Mouse (Mus musculus) activated CD4-positive, CD25-positive, alpha-beta regulatory T cell, adult 9 weeks (primary cell): Measurements from ENCODE around the gene Lce1h. TPM values are rescaled to one million over a fixed set of nuclear protein-coding genes. Genes with fewer than 3 reads are reported as not detected.

ENCODE experiments used
- polyA plus RNA-seq: library from polyadenylated mRNA; unstranded; fragments of 100-300 nt; shearing (Covaris generic); gene quantifications from one replicate; pipeline ENCODE4 v1.2.1, GENCODE M21; 2017

The Lce1h gene
- polyA plus RNA-seq, result not detected

GRCm38 (mm10) chr3:92764965-92765364 lies at the start of gene Lce1h:
TSS of gene Lce1h (minus strand) at chr3:92765065.

GRCm38 (mm10) chr3:92807791-92808190 lies 42.9 kb upstream of the Lce1h start, which contains the start of gene Lce1k:
TSS of gene Lce1k (minus strand) at chr3:92807891.

GRCm38 (mm10) chr3:92790414-92790813 lies 25.5 kb upstream of the Lce1h start, which contains the start of gene Lce1j:
TSS of gene Lce1j (minus strand) at chr3:92790514.

GRCm38 (mm10) chr3:92778799-92779198 lies 13.9 kb upstream of the Lce1h start, which contains the start of gene Lce1i:
TSS of gene Lce1i (minus strand) at chr3:92778899.

GRCm38 (mm10) chr3:92752238-92752637 lies 12.6 kb downstream of the Lce1h start, which contains the start of gene Lce1g:
TSS of gene Lce1g (minus strand) at chr3:92752338.

GRCm38 (mm10) chr3:92738996-92739395 lies 25.9 kb downstream of the Lce1h start, which contains the start of gene Gm38119:
TSS of gene Gm38119 (minus strand) at chr3:92739096.

GRCm38 (mm10) chr3:92720250-92720649 lies 44.6 kb downstream of the Lce1h start, which contains the start of gene Lce1f:
TSS of gene Lce1f (minus strand) at chr3:92720350.

Other genes with a start within 250 kb of the Lce1h start
- not detected for gene 2310046K23Rik, start 230.6 kb downstream of the Lce1h start, polyA plus RNA-seq
- not detected for gene Ivl, start 191.3 kb downstream of the Lce1h start, polyA plus RNA-seq
- not detected for gene Smcp, start 176.1 kb downstream of the Lce1h start, polyA plus RNA-seq
- not detected for gene 2210017I01Rik, start 157.6 kb downstream of the Lce1h start, polyA plus RNA-seq
- not detected for gene Lce6a, start 143.4 kb downstream of the Lce1h start, polyA plus RNA-seq
- gene Lce1a1, start 116.8 kb downstream of the Lce1h start, polyA plus RNA-seq, result not detected
- gene Lce1b, start 108.1 kb downstream of the Lce1h start, polyA plus RNA-seq, result not detected
- gene Lce1a2, start 94.8 kb downstream of the Lce1h start, polyA plus RNA-seq, result not detected
- not detected for gene Lce1c, start 85.8 kb downstream of the Lce1h start, polyA plus RNA-seq
- not detected for gene Lce1d, start 77.9 kb downstream of the Lce1h start, polyA plus RNA-seq
- not detected for gene Lce1e, start 56.0 kb downstream of the Lce1h start, polyA plus RNA-seq
- not detected for gene Lce1f, start 44.7 kb downstream of the Lce1h start, polyA plus RNA-seq
- not detected for gene Gm38119, start 26.0 kb downstream of the Lce1h start, polyA plus RNA-seq
- gene Lce1g, start 12.7 kb downstream of the Lce1h start, polyA plus RNA-seq, result not detected
- gene Lce1i, start 13.8 kb upstream of the Lce1h start, polyA plus RNA-seq, result not detected
- gene Lce1j, start 25.4 kb upstream of the Lce1h start, polyA plus RNA-seq, result not detected
- gene Lce1k, start 42.8 kb upstream of the Lce1h start, polyA plus RNA-seq, result not detected
- gene Kprp, start 62.2 kb upstream of the Lce1h start, polyA plus RNA-seq, result not detected
- not detected for gene Lce1l, start 86.2 kb upstream of the Lce1h start, polyA plus RNA-seq
- gene 2310050C09Rik, start 105.2 kb upstream of the Lce1h start, polyA plus RNA-seq, result not detected
- gene Lce3a, start 161.2 kb upstream of the Lce1h start, polyA plus RNA-seq, result not detected
- gene Lce3b, start 167.9 kb upstream of the Lce1h start, polyA plus RNA-seq, result not detected
- gene Lce3c, start 179.4 kb upstream of the Lce1h start, polyA plus RNA-seq, result not detected
- gene Lce3d, start 192.3 kb upstream of the Lce1h start, polyA plus RNA-seq, result not detected
- not detected for gene Lce3e, start 202.0 kb upstream of the Lce1h start, polyA plus RNA-seq
- not detected for gene Lce3f, start 227.2 kb upstream of the Lce1h start, polyA plus RNA-seq